Comparison of ENCODE assay signal across 8 mouse cellular contexts in the genomic region with DNA sequence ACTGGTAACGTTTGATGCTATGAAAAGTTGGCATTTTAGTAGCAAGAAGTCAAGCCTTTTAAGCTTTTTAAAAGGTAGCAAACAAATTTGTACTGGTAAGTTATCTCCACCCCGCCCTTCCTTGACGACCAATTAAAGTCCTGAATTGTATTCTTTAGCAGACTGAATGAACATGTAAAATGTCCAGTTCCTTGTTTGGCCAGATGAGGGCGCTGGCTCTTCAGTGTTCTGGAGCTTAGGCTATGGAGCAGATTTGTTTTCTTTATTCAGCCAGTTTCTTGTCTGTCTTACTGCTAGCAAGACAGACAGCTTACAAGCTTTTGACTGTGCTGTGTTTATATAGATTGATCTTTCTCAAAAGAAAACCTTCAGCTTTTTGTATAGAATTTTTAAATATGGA. TPM values are rescaled to one million over a fixed set of nuclear protein-coding genes. Genes with fewer than 3 reads are reported as not detected.
DNase-seq lines count a peak whose midpoint lies in the region; ATAC-seq and TF ChIP-seq lines count a peak whose summit lies in the region.

No protein-coding gene starts in this region.

- CTCF ChIA-PET in Patski (lab: Charles Lee): interaction anchor here (0.6 to 2.5 kb wide), 25 partner anchors 8 to 598 kb away, joined by 3 to 23 read pairs (median 4); no protein-coding TSS in a partner anchor

- no peaks in the 10 kb centered on the region for H3K36me3 ChIP-seq in limb, embryonic 11.5 days (ENCODE audit: control insufficient read depth, insufficient read depth, low read length)
- H3K36me3 ChIP-seq in limb, embryonic 10.5 days: peaks cover 4% of the 10 kb centered on the region; the same call in 1 of the 2 replicates

- ATAC-seq in limb, embryonic 11.5 days (ENCODE audit: insufficient number of reproducible peaks, low FRiP score, low TSS enrichment, low read depth): no peak
- peak; percentile 38 for ATAC-seq in Patski
- ATAC-seq in megakaryocyte progenitor cell, adult 5-6 weeks (replicated peaks; ENCODE audit: poor library complexity): peak; percentile 80

- TF ChIP-seq CTCF in Patski (IDR thresholded peaks at IDR 0.05): peak; percentile 81

- no peak overlapping the region for H3K9ac ChIP-seq in limb, embryonic 11.5 days (ENCODE audit: low read length)

- peak; percentile 74 for DNase-seq in limb, embryonic 11.5 days (ENCODE audit: low spot score)
- DNase-seq in limb, embryonic 10.5 days (ENCODE audit: low spot score): no peak
- DNase-seq in Patski (ENCODE audit: low read depth, low spot score): no peak
- peak; percentile 88 to 90 for DNase-seq in cerebellum, postnatal 10 days
- DNase-seq in gastrocnemius, postnatal 14 days: peak; percentile 53
- peak; percentile 60 to 81 for DNase-seq in layer of hippocampus, adult 8-10 months (ENCODE audit: low spot score in 2 of 2)
- DNase-seq in thymus, postnatal 4 days: peak; percentile 81

- 61% methylated on average over 4 of the region's 4 CpGs for WGBS in limb, embryonic 11.5 days
- 63% methylated on average over 4 of the region's 4 CpGs for WGBS in limb, embryonic 10.5 days

- no peak overlapping the region for H3K4me3 ChIP-seq in limb, embryonic 11.5 days (ENCODE audit: low read depth, low read length)
- H3K4me3 ChIP-seq in limb, embryonic 10.5 days: no peak overlapping the region

- no peak overlapping the region for H3K4me2 ChIP-seq in limb, embryonic 11.5 days (ENCODE audit: low read depth, severe bottlenecking)

- H3K27ac ChIP-seq in limb, embryonic 11.5 days (replicated peaks; ENCODE audit: low read depth, low read length): no peak overlapping the region
- no peak overlapping the region for H3K27ac ChIP-seq in limb, embryonic 10.5 days

- H3K4me1 ChIP-seq in limb, embryonic 11.5 days (ENCODE audit: control insufficient read depth, insufficient read depth, low read length): peaks cover 2% of the 10 kb centered on the region; the same call in 1 of the 2 replicates
- peaks cover 6% of the 10 kb centered on the region for H3K4me1 ChIP-seq in limb, embryonic 10.5 days

- intact Hi-C loops in gastrocnemius, postnatal 14 days (cut with DNase I; ENCODE audit: low total_unique reads): loop anchor here (5.0 to 10.0 kb wide), 2 partner anchors 80 to 232 kb away; no protein-coding TSS in a partner anchor

- POLR2A ChIA-PET in Patski (lab: Charles Lee): interaction anchor here (0.6 kb wide), 1 partner anchor 123 kb away, joined by 4 read pairs; no protein-coding TSS in a partner anchor

- in situ Hi-C loops in Patski (cut with MboI; ENCODE audit: low pct_unique_long_range_greater_than_20kb): no loop called here

- no peaks in the 10 kb centered on the region for H3K9me3 ChIP-seq in limb, embryonic 11.5 days (ENCODE audit: control insufficient read depth, low read length)
- no peaks in the 10 kb centered on the region for H3K9me3 ChIP-seq in limb, embryonic 10.5 days (replicated peaks)

- H3K27me3 ChIP-seq in limb, embryonic 11.5 days (ENCODE audit: control insufficient read depth, insufficient read depth, low read length): no peaks in the 10 kb centered on the region
- H3K27me3 ChIP-seq in limb, embryonic 10.5 days (ENCODE audit: low read depth, poor library complexity, severe bottlenecking): no peaks in the 10 kb centered on the region
- H3K27me3 ChIP-seq in Patski: no peaks in the 10 kb centered on the region

RNA-seq across cellular contexts. Expression of a gene that starts 48.5 kb away (rescaled TPM):
- 53.5 and 54.5 TPM in 2 replicates for polyA plus RNA-seq in limb, embryonic 11.5 days (2014; fragmentation: Nextera tagmentation; extraction: Ambion mirVana)
- 37.5 and 44.3 TPM in 2 replicates for polyA plus RNA-seq in limb, embryonic 10.5 days (2016; fragmentation: Nextera tagmentation; extraction: Ambion mirVana)
- polyA plus RNA-seq in Patski (2021): 72.9 TPM
- 10 to 100 TPM; 14.5 to 17.3 TPM for total RNA-seq in gastrocnemius, postnatal 14 days (2021)
- total RNA-seq in layer of hippocampus, adult 8-10 months (2022): 100 to 1,000 TPM in 2 of 4 experiments, 10 to 100 TPM in 2; 92.0 to 111 (median 99.5) TPM
- total RNA-seq in megakaryocyte progenitor cell, adult 5-6 weeks (2015): 5.0 and 6.5 TPM in 2 replicates
- 5.6 and 9.9 TPM in 2 replicates for total RNA-seq in megakaryocyte progenitor cell, adult 5-6 weeks (2017)

Comparison
In these comparisons a context has a peak if more than half of its experiments do, and no peak if none do; other contexts are left out.
1. DNase-seq: peak in limb, embryonic 11.5 days (single experiment), cerebellum, postnatal 10 days (2 of 2), gastrocnemius, postnatal 14 days (single experiment), layer of hippocampus, adult 8-10 months (2 of 2) and thymus, postnatal 4 days (single experiment); none in limb, embryonic 10.5 days (single experiment) and Patski (single experiment).
2. RNA of a gene that starts 48.5 kb away (total RNA-seq): 92.0 to 111 TPM in layer of hippocampus, adult 8-10 months; 14.5 to 17.3 TPM in gastrocnemius, postnatal 14 days and 5.0 to 9.9 TPM in megakaryocyte progenitor cell, adult 5-6 weeks; every median in the first group is over 4 times any median in the second.